Mouse (Mus musculus): ENCODE measurements around the gene Asic5. TPM values are rescaled to one million over a fixed set of nuclear protein-coding genes. Genes with fewer than 3 reads are reported as not detected.

Asic5 gene
- polyA plus RNA-seq, 1 experiment: 0.20 TPM

- DNase-seq: no peak
- WGBS: 74% methylated on average over 9 of the region's 9 CpGs
- Histone ChIP-seq H3K4me3 (ENCODE audit: control insufficient read depth, insufficient read depth, low read length) (no peak overlapping the region), H3K36me3 (ENCODE audit: control insufficient read depth, insufficient read depth, low read length) (no peaks in the 10 kb centered on the region), H3K27me3 (ENCODE audit: control insufficient read depth, insufficient read depth, low read length) (no peaks in the 10 kb centered on the region), H3K4me1 (replicated peaks; ENCODE audit: control insufficient read depth, insufficient read depth, low read length) (no peaks in the 10 kb centered on the region), H3K27ac (ENCODE audit: control insufficient read depth, insufficient read depth, low read length) (no peak overlapping the region)
- no peak for TF ChIP-seq POLR2A (IDR thresholded peaks at IDR 0.05; ENCODE audit: control insufficient read depth, extremely low read depth, insufficient read depth, low read length, poor library complexity)
- TF ChIP-seq CTCF (IDR thresholded peaks at IDR 0.05; ENCODE audit: borderline replicate concordance, control insufficient read depth, extremely low read depth, insufficient read depth, low read length, poor library complexity): no peak
Measured at GRCm38 (mm10) chr3:82061402-82062180, 79.5 kb downstream of the Asic5 start.

GRCm38 (mm10) chr3:82067830-82068229 lies 85.7 kb downstream of the Asic5 start:
- no peaks in the 10 kb centered on the region for H3K4me1 ChIP-seq (replicated peaks; ENCODE audit: control insufficient read depth, insufficient read depth, low read length)

More at GRCm38 (mm10) chr3:82067830-82068229, 85.7 kb downstream of the Asic5 start:
- DNase-seq: no peak
- Histone ChIP-seq H3K4me3 (ENCODE audit: control insufficient read depth, insufficient read depth, low read length) (no peak overlapping the region), H3K27me3 (ENCODE audit: control insufficient read depth, insufficient read depth, low read length) (no peaks in the 10 kb centered on the region), H3K36me3 (ENCODE audit: control insufficient read depth, insufficient read depth, low read length) (no peaks in the 10 kb centered on the region), H3K27ac (ENCODE audit: control insufficient read depth, insufficient read depth, low read length) (no peak overlapping the region)
- WGBS: 95% methylated on average over 5 of the region's 5 CpGs
- TF ChIP-seq CTCF (IDR thresholded peaks at IDR 0.05; ENCODE audit: borderline replicate concordance, control insufficient read depth, extremely low read depth, insufficient read depth, low read length, poor library complexity) (no peak), POLR2A (IDR thresholded peaks at IDR 0.05; ENCODE audit: control insufficient read depth, extremely low read depth, insufficient read depth, low read length, poor library complexity) (no peak)

Other genes starting within 250 kb of the Asic5 start
- 7.4 and 8.1 TPM in 2 replicates for gene Ctso, start 49.7 kb upstream of the Asic5 start, polyA plus RNA-seq (2012; rRNA removed)
- gene Tdo2, start 6.1 kb upstream of the Asic5 start, polyA plus RNA-seq (2012; rRNA removed): 1.1 and 2.3 TPM in 2 replicates
- 1.2 TPM in 2 replicates for gene Gucy1b1, start 92.4 kb downstream of the Asic5 start, polyA plus RNA-seq (2012; rRNA removed)
- gene Gucy1a1, start 163.5 kb downstream of the Asic5 start, polyA plus RNA-seq (2012; rRNA removed): 1.4 and 1.7 TPM in 2 replicates

All from thymus, adult 2 months (tissue).